Mouse (Mus musculus) T-helper 1 cell (primary cell): ENCODE data around the gene Cluh.

ENCODE experiments used
- in situ Hi-C: fragments of 300-600 bp; cut with MboI, MseI; formaldehyde crosslinking; loops from one replicate; pipeline ENCODE4 v1.15.1; 2025; ENCODE audit warnings: high pct_unique_total_duplicates

Gene Cluh

DNA sequence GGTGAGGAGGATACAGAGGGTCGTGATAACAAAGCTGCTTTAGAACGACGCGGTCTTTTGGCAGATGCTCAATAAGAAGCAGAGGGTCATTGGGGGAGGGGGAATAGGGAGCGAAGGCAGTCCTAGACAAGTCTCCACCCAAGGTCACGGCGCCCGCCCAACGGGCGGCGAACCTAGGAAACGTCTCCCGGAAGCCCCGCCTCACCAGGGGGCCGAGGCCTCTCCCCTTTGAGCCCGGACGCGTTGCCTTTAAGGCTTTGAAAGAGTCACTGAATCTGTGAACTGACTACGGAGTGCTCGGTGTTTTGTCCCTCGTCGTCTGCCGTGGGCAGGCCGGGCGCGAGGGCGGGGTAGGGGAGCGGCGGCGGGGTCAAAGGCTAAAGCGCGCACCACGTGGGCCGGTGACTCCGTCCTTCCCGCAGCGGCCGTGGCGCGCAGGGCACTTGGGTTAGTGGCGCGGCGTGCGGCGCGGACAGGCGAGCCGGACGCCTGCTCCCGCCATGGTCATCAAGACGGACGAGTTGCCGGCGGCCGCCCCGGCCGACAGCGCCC lies at the start of gene Cluh:
Gene Cluh (plus strand): TSS at position 401 of the 552 bp plus-strand sequence.
- in situ Hi-C loops, result no loop called here

- in situ Hi-C loops, result no loop called here
Observed at GRCm38 (mm10) chr11:74602286-74602685, 47.0 kb upstream of the Cluh start.

GRCm38 (mm10) chr11:74610068-74610467 lies 39.2 kb upstream of the Cluh start:
- in situ Hi-C loops, result no loop called here

- in situ Hi-C loops, result no loop called here
Observed at GRCm38 (mm10) chr11:74610545-74611176, 38.6 kb upstream of the Cluh start, which contains the start of gene Rap1gap2. Rap1gap2 (minus strand) TSS chr11:74610915.

- in situ Hi-C loops, result no loop called here
Observed at GRCm38 (mm10) chr11:74611437-74611836, 37.9 kb upstream of the Cluh start.

- in situ Hi-C loops, result no loop called here
Observed at GRCm38 (mm10) chr11:74613428-74613827, 35.9 kb upstream of the Cluh start.

- in situ Hi-C loops, result no loop called here
Observed at GRCm38 (mm10) chr11:74615571-74615970, 33.7 kb upstream of the Cluh start.

DNA sequence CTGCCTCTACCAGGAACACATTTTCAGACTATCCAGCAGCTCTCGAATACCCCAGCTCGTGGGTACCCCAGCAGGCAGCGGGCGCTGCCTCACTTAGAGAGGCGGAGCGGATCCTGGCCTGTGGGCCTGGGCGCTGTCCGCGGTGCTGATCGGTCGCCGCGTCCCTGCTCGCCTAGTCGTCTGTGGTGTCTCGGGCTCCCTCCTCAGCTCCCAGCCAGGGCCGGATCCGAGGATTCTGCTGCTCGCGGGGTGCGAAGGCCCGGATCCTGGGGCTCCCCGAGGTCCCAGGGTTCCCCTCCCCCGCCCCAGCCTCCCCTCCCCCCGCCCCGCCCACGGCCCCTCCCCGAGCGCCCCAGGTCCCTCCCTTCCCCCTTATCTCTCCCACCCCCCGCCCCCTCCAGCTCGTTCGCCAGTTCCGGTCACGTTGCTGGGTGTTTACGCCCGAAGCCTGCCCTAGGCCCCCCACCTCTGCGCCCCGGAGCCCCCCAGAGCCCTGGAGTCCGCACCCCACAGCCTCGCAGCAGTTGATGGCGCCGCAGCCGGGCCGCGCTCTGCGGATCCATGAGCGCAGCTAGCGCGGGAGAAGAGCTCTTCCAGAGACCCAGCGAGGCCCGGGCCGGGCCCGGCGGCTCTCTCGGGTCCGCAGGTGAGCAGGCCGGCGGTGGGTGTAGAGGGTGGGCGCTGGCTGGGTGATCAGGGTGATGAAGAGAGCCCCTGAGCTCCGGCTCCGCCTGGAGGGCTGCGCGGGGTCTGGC lies 29.9 kb upstream of the Cluh start, which contains the start of gene Ccdc92b:
Gene Ccdc92b (plus strand): TSS at position 405 of the 755 bp plus-strand sequence.
- in situ Hi-C loops, result no loop called here

DNA sequence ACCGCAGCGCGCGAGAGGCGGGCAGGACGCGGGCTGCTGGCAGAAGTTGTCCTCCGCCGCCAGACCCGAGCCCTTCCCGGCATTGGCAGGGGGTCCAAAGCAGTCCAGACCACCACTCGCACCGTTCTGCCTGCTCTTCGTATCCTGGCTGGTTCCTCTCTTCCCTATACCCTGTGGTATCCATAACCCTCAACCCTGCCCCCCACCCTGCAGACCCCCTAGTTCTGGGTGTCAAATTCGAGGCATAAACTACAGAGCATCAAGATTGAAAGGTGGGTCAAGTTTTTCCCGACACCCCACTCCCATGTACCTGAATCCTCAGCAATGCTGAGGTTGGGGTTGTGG lies 29.4 kb upstream of the Cluh start:
- in situ Hi-C loops, result no loop called here

DNA sequence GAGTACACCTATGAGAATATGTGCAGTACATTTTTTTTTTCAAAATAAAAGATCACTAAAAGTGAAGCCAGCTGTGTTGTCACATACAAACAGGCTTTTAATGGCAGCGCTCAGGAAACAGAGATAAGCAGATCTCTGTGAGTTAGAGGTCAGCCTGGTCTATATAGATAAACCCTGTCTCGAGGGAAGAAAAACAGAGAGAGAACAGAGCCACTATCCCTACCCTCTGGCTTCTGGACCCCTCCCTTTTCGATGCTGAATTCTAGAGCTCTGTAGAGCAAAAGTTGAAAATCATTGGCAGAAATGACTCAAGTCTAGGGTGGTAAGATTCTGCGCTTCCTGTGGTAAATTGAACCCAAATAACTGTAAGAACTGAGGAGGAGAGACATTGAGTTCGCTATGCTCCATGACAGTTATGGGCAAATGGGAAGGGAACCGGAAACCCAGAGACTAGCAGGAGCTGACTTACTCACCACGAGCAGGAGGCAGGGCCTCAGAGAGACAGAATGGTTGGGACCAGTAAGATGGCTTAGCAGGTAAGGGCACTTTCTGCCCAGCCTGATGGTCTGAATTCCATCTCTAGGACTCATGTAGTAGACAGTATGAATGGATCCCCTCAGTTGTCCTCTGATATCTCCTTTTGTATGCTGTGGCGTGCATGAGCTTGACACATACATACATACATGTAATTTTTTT lies 27.2 kb upstream of the Cluh start:
- in situ Hi-C loops, result no loop called here

DNA sequence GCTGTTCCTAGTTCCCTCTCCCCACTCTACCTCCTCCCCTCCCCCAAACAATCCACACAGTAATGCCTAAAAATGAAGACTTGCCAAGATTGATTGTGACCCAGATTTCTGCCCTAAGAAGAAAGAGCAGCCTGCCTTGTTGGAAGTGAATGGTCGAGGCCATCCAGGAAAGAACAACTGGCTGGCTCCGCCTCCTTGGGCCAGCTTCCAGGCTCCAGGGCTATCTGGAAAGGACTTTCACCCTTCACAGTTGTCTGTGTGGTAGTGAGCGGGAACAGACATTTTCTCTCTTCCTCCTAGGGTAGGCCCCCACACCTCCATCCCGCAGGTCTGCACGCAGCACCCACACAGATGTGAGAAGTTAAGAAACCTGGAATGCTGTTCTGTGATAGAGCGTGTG lies 25.6 kb upstream of the Cluh start:
- in situ Hi-C loops, result no loop called here

GRCm38 (mm10) chr11:74625333-74625732 lies 24.0 kb upstream of the Cluh start:
- in situ Hi-C loops, result no loop called here

- in situ Hi-C loops, result no loop called here
Observed at GRCm38 (mm10) chr11:74627481-74627880, 21.8 kb upstream of the Cluh start.

GRCm38 (mm10) chr11:74631880-74632789 lies 17.2 kb upstream of the Cluh start:
- in situ Hi-C loops, result no loop called here

DNA sequence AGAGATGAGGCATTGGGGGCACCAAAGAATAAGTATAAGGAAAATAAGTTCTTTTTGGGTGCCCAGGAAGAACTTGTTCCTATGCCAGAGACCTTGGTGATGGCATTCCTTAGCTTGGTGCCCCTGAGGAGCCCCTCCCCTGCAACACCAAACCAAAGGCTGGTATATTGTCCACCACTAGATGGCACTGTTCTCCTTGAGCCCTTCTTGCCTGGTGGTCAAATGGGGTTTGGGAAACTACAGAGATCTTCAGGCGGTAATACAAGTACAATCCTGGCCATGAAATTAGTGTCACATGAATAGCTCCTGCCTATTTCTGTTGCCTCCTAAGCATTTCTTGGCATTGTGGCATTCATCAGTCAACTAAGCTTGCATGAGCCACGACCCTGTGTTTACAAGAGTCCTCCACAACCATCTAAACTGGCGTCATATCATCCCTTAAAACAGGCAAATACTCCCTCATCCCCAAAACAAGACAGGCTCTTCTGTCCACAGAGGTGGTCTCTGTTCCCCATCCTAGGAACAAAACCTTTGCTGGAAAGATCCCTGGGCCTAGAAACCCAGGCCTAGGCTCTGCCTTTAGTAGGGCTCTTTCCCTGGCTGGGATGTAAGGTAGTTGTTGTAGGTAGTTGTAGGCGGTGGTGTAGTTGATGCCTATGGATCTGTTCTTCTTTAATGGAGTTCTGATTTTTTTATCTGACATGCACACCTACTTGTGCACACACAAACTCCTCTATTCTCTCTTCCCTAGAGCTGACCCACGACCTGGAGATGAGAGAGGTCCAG lies 14.6 kb upstream of the Cluh start:
- in situ Hi-C loops, result no loop called here

DNA sequence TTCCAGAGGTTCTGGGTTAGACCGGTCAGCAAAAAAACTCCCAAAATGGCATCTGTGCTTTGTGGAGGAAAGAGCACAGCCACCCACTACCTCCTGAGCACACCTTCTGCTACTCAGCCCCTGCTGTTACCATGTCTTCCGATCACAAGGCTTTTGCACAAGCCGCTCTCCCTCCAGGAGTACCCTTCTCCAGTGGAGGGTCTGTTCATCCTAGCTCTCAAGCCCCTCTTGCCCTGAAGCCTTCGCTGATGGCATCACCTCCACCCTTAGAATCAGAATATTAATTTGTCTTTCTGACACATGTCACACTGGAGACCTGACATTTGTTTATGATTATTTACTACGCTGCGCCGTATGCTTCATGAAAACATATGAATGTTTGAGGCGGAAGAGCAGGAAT lies 11.8 kb upstream of the Cluh start:
- in situ Hi-C loops, result no loop called here

- in situ Hi-C loops, result no loop called here
Observed at GRCm38 (mm10) chr11:74637971-74638790, 11.1 kb upstream of the Cluh start.

DNA sequence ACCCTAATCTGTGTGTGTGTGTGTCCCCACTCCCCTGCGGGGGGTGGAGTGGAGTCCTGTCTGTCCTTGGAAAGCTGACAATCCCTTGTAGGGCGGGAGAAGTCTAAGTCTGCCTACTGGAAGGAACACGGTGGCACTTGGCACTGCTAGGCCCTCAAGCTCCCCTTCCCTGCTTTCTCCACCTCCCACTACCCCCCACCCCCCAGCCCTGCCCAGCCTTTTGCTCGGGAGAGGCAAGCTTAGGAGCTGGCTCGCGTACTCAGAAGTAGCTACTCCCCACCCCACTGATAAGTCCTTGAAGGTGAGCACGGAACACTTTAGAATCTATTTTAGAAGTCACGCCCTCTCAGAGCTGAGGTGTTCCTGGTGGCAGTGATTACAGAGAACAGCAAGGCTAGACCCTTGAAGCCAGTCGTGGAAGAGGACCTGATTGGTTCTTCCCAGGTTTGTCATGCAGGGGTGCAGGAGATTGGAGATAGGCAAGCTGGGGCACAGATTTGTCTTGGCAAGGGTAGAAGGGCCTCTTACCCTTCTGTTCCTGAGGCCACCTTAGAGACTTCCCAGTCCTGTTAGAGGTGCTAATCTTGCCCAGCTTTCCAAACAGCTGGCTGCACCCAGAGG lies 10.4 kb upstream of the Cluh start:
- in situ Hi-C loops, result no loop called here

GRCm38 (mm10) chr11:74639628-74640027 lies 9.7 kb upstream of the Cluh start:
- in situ Hi-C loops, result no loop called here
